13 mouse cellular contexts compared by ENCODE assay signal in the genomic region with DNA sequence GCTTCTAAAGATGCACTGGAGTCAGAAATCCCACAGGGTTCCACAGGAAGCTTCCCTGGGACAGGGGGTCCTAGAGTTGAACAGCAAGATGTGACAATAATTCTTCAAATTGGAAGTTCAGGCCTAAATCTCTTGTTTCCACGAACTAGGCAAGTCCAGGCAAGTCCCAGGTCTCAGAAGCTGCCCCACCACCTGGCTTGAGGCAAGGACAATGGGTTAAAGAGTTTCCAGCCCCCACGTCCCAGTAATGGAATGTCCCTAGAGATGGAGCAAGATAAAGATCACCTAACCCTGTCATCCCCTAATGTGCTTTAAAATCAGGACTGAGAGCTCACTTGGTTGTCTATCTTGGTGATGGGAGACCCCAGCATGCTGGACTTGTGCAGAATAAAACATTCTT.
"Had no signal": no experiment of that assay in that cellular context is flagged by ENCODE, and none has a peak within 500 bp of the region (broad histone marks: within the 10 kb centered on the region; RNA-seq: fewer than 3 reads in every experiment).

No protein-coding gene starts in this region.

- H3K36me3 ChIP-seq: heart, embryonic 13.5 days; heart, embryonic 15.5 days; hindbrain, embryonic 13.5 days; hindbrain, embryonic 15.5 days; kidney, embryonic 15.5 days; limb, embryonic 13.5 days; limb, embryonic 15.5 days; liver, embryonic 12.5 days had no signal

- H3K27ac ChIP-seq: heart, adult 2 months; heart, embryonic 13.5 days; heart, embryonic 15.5 days; hindbrain, embryonic 13.5 days; hindbrain, embryonic 15.5 days; hindbrain, postnatal 0 days; kidney, embryonic 15.5 days; kidney, postnatal 0 days; limb, embryonic 13.5 days; limb, embryonic 15.5 days; liver, embryonic 12.5 days; liver, embryonic 14.5 days had no signal

- H3K4me2 ChIP-seq: hindbrain, embryonic 13.5 days; hindbrain, embryonic 15.5 days; limb, embryonic 15.5 days; liver, embryonic 12.5 days had no signal

- ATAC-seq: hindbrain, postnatal 0 days; intestine, embryonic 16.5 days; liver, embryonic 12.5 days had no signal

- H3K9me3 ChIP-seq: heart, embryonic 13.5 days; heart, embryonic 15.5 days; hindbrain, embryonic 13.5 days; hindbrain, embryonic 15.5 days; kidney, embryonic 15.5 days; limb, embryonic 13.5 days; limb, embryonic 15.5 days; liver, embryonic 12.5 days had no signal

- H3K4me3 ChIP-seq: heart, adult 2 months; heart, embryonic 13.5 days; heart, embryonic 15.5 days; hindbrain, embryonic 13.5 days; hindbrain, embryonic 15.5 days; kidney, embryonic 15.5 days; limb, embryonic 13.5 days; limb, embryonic 15.5 days; liver, embryonic 12.5 days had no signal

- H3K27me3 ChIP-seq: hindbrain, embryonic 13.5 days; hindbrain, embryonic 15.5 days had no signal

- H3K9ac ChIP-seq: heart, embryonic 13.5 days; heart, embryonic 15.5 days; hindbrain, embryonic 13.5 days; hindbrain, embryonic 15.5 days; kidney, embryonic 15.5 days; limb, embryonic 13.5 days; limb, embryonic 15.5 days; liver, embryonic 12.5 days; liver, embryonic 14.5 days had no signal
